ENCODE assay signal across 25 mouse cellular contexts in the genomic region with DNA sequence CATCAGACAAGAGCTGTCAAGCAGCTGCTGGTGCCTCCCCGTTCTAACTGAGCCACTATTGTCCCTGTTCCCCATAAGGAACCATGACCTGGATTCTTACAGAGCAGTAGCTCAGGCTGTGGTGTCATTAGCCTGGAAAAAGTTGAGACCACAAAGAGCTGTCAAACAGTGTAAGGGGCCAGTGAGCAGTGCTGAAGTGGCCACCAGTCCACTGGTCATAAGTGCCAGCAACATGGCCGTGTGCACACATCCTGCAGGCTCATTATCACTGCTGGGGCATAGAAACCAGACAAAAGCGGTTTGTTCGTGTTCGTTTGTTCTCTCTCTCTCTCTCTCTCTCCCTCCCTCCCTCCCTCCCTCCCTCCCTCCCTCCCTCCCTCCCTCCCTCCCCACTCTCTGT.
A peak's percentile ranks its signal among the peaks of the same experiment; 100 is the strongest.
DNase-seq lines count a peak whose midpoint lies in the region; ATAC-seq and TF ChIP-seq lines count a peak whose summit lies in the region.
"Had no signal": no experiment of that assay in that cellular context is flagged by ENCODE, and none has a peak within 500 bp of the region (broad histone marks: within the 10 kb centered on the region; RNA-seq: fewer than 3 reads in every experiment).

No protein-coding gene starts in this region.

- no peak overlapping the region for H3K9ac ChIP-seq in kidney, embryonic 14.5 days (ENCODE audit: low read depth, low read length)
- no peak overlapping the region for H3K9ac ChIP-seq in kidney, embryonic 16.5 days (replicated peaks; ENCODE audit: low read length)
- H3K9ac ChIP-seq in midbrain, embryonic 13.5 days (replicated peaks), result no peak overlapping the region
- no peak overlapping the region for H3K9ac ChIP-seq in midbrain, postnatal 0 days (replicated peaks; ENCODE audit: low read length, poor library complexity, severe bottlenecking)
- H3K9ac ChIP-seq: embryonic facial prominence, embryonic 13.5 days; forebrain, embryonic 13.5 days; heart, embryonic 13.5 days; hindbrain, embryonic 12.5 days; hindbrain, embryonic 15.5 days had no signal

- no peaks in the 10 kb centered on the region for H3K27me3 ChIP-seq in kidney, embryonic 14.5 days (ENCODE audit: control insufficient read depth, insufficient read depth, low read length)
- no peaks in the 10 kb centered on the region for H3K27me3 ChIP-seq in kidney, embryonic 16.5 days (ENCODE audit: insufficient read depth, low read length)
- peaks cover 16% of the 10 kb centered on the region; the same call in 1 of the 2 replicates for H3K27me3 ChIP-seq in midbrain, embryonic 13.5 days
- no peaks in the 10 kb centered on the region for H3K27me3 ChIP-seq in midbrain, postnatal 0 days (ENCODE audit: insufficient read depth, low read length)
- H3K27me3 ChIP-seq: embryonic facial prominence, embryonic 13.5 days; hindbrain, embryonic 15.5 days had no signal

- no peak overlapping the region for H3K27ac ChIP-seq in kidney, embryonic 14.5 days (ENCODE audit: low read depth, low read length)
- no peak overlapping the region for H3K27ac ChIP-seq in kidney, embryonic 16.5 days (ENCODE audit: low read length)
- H3K27ac ChIP-seq in midbrain, embryonic 13.5 days, result no peak overlapping the region
- H3K27ac ChIP-seq in midbrain, postnatal 0 days (ENCODE audit: low read depth, low read length), result no peak overlapping the region
- H3K27ac ChIP-seq: embryonic facial prominence, embryonic 13.5 days; forebrain, embryonic 10.5 days; forebrain, embryonic 13.5 days; heart, adult 2 months; heart, embryonic 10.5 days; heart, embryonic 13.5 days; hindbrain, embryonic 12.5 days; hindbrain, embryonic 15.5 days had no signal

- no peaks in the 10 kb centered on the region; the same call in 1 of the 2 replicates for H3K9me3 ChIP-seq in kidney, embryonic 14.5 days (ENCODE audit: control insufficient read depth, low read length)
- H3K9me3 ChIP-seq in kidney, embryonic 16.5 days (ENCODE audit: low read length), result 0 out of 2 replicates have a peak, but pooled peaks cover 5% of the 10 kb centered on the region
- H3K9me3 ChIP-seq in midbrain, embryonic 13.5 days, result no peaks in the 10 kb centered on the region
- H3K9me3 ChIP-seq in midbrain, postnatal 0 days (ENCODE audit: low read length), result 0 out of 2 replicates have a peak, but pooled peaks cover 3% of the 10 kb centered on the region
- H3K9me3 ChIP-seq: embryonic facial prominence, embryonic 13.5 days; forebrain, embryonic 10.5 days; forebrain, embryonic 13.5 days; heart, embryonic 10.5 days; heart, embryonic 13.5 days; hindbrain, embryonic 12.5 days; hindbrain, embryonic 15.5 days had no signal

- no peak overlapping the region for H3K4me3 ChIP-seq in kidney, embryonic 14.5 days (ENCODE audit: low read length)
- no peak overlapping the region for H3K4me3 ChIP-seq in kidney, embryonic 16.5 days (ENCODE audit: low read length)
- H3K4me3 ChIP-seq in midbrain, embryonic 13.5 days (replicated peaks), result no peak overlapping the region
- no peak overlapping the region for H3K4me3 ChIP-seq in midbrain, postnatal 0 days (ENCODE audit: low read depth, low read length)
- H3K4me3 ChIP-seq: embryonic facial prominence, embryonic 13.5 days; forebrain, embryonic 10.5 days; forebrain, embryonic 13.5 days; heart, adult 2 months; heart, embryonic 10.5 days; heart, embryonic 13.5 days; hindbrain, embryonic 12.5 days; hindbrain, embryonic 15.5 days had no signal

- 0 out of 2 replicates have a peak, but pooled peaks have one; percentile 12 for ATAC-seq in kidney, embryonic 14.5 days (ENCODE audit: low FRiP score, low TSS enrichment)
- ATAC-seq in kidney, embryonic 16.5 days (ENCODE audit: low FRiP score, low TSS enrichment), result no peak
- ATAC-seq in midbrain, embryonic 13.5 days, result 0 out of 2 replicates have a peak, but pooled peaks have one; percentile 14
- no peak for ATAC-seq in midbrain, postnatal 0 days (ENCODE audit: low FRiP score)
- no peak for ATAC-seq in cerebellum, adult (ENCODE audit: insufficient number of reproducible peaks, low FRiP score, low TSS enrichment)
- ATAC-seq: activated CD4-positive, CD25-positive, alpha-beta regulatory T cell, adult 4 months; CD4-positive, CD25-positive, alpha-beta regulatory T cell, adult 4 months; forebrain, embryonic 13.5 days; forebrain, embryonic 16.5 days had no signal

- no peak overlapping the region for H3K4me2 ChIP-seq in kidney, embryonic 14.5 days (replicated peaks; ENCODE audit: low read depth, low read length)
- no peak overlapping the region for H3K4me2 ChIP-seq in kidney, embryonic 16.5 days (replicated peaks; ENCODE audit: low read depth, low read length)
- no peak overlapping the region for H3K4me2 ChIP-seq in midbrain, embryonic 13.5 days (replicated peaks)
- no peak overlapping the region for H3K4me2 ChIP-seq in midbrain, postnatal 0 days (ENCODE audit: low read depth, low read length, poor library complexity, severe bottlenecking)
- H3K4me2 ChIP-seq: embryonic facial prominence, embryonic 13.5 days; forebrain, embryonic 13.5 days; heart, embryonic 13.5 days; hindbrain, embryonic 12.5 days; hindbrain, embryonic 15.5 days had no signal

- 54% methylated on average over 5 of the region's 5 CpGs for WGBS in kidney, embryonic 14.5 days
- WGBS in kidney, embryonic 16.5 days, result 63% methylated on average over 5 of the region's 5 CpGs
- 48% methylated on average over 5 of the region's 5 CpGs for whole genome bisulfite sequencing in midbrain, embryonic 13.5 days
- 38% methylated on average over 5 of the region's 5 CpGs for WGBS in midbrain, postnatal 0 days

- no peak for DNase-seq in midbrain, postnatal 0 days (ENCODE audit: low spot score)
- peak; percentile 69 for DNase-seq in retina, embryonic 14.5 days (ENCODE audit: low spot score)
- DNase-seq: adrenal gland, adult 8-10 months; adrenal gland, postnatal 36 days; cerebellum, adult 11-12 months; cerebellum, adult 8-10 months; cerebellum, postnatal 10 days; cerebellum, postnatal 36 days; gastrocnemius, postnatal 10 days; gastrocnemius, postnatal 36 days; heart, adult 2 months had no signal

- no peaks in the 10 kb centered on the region for H3K36me3 ChIP-seq in kidney, embryonic 14.5 days (ENCODE audit: control insufficient read depth, insufficient read depth, low read length)
- no peaks in the 10 kb centered on the region for H3K36me3 ChIP-seq in kidney, embryonic 16.5 days (ENCODE audit: insufficient read depth, low read length)
- H3K36me3 ChIP-seq in midbrain, embryonic 13.5 days, result no peaks in the 10 kb centered on the region
- H3K36me3 ChIP-seq in midbrain, postnatal 0 days (ENCODE audit: insufficient read depth, low read length), result no peaks in the 10 kb centered on the region
- H3K36me3 ChIP-seq: embryonic facial prominence, embryonic 13.5 days; forebrain, embryonic 10.5 days; heart, embryonic 10.5 days; heart, embryonic 13.5 days; hindbrain, embryonic 12.5 days; hindbrain, embryonic 15.5 days had no signal

- no peak for TF ChIP-seq CTCF in midbrain, postnatal 0 days (IDR thresholded peaks at IDR 0.05)

- H3K4me1 ChIP-seq in kidney, embryonic 14.5 days (ENCODE audit: control insufficient read depth, insufficient read depth, low read length), result no peaks in the 10 kb centered on the region
- 0 out of 2 replicates have a peak, but pooled peaks cover 4% of the 10 kb centered on the region for H3K4me1 ChIP-seq in kidney, embryonic 16.5 days (ENCODE audit: insufficient read depth, low read length)
- H3K4me1 ChIP-seq in midbrain, embryonic 13.5 days (replicated peaks), result no peaks in the 10 kb centered on the region
- no peaks in the 10 kb centered on the region; the same call in 1 of the 2 replicates for H3K4me1 ChIP-seq in midbrain, postnatal 0 days (ENCODE audit: insufficient read depth, low read length)
- H3K4me1 ChIP-seq: forebrain, embryonic 13.5 days; hindbrain, embryonic 12.5 days; hindbrain, embryonic 15.5 days had no signal

Comparison
In these comparisons a context has a peak if more than half of its experiments do, and no peak if none do; other contexts are left out.
1. ATAC-seq: peak in kidney, embryonic 14.5 days (single experiment) and midbrain, embryonic 13.5 days (single experiment); none in kidney, embryonic 16.5 days (single experiment), midbrain, postnatal 0 days (single experiment) and cerebellum, adult (single experiment).